Mouse (Mus musculus) cerebellum, adult 2 months (tissue): ENCODE measurements around the gene Gmpr.

Experiments
- CTCF ChIP-seq: fragments of 200-500 bp; IDR thresholded peaks from 2 replicates; pipeline ENCODE4 v1.5.1; 2011; ENCODE audit warnings: low read depth, mild to moderate bottlenecking, control low read depth, low read length, moderate library complexity, borderline replicate concordance; ENCODE audit not compliant: insufficient read depth
- POLR2A ChIP-seq: fragments of 200-500 bp; IDR thresholded peaks from 2 replicates; pipeline ENCODE4 v1.6.1; 2011; ENCODE audit warnings: low read length, control low read depth, borderline replicate concordance; ENCODE audit not compliant: insufficient read depth

GRCm38 (mm10) chr13:45466031-45466519 is 41.2 kb upstream of the Gmpr start:
- TF ChIP-seq CTCF (no peak), POLR2A (no peak)
